In genomic region chr5:149483321-149484052, GRCm38 (mm10) we compare ENCODE assay signal across 10 mouse cellular contexts. TPM values are rescaled to one million over a fixed set of nuclear protein-coding genes. Genes with fewer than 3 reads are reported as not detected.
DNase-seq lines count a peak whose midpoint lies in the region; ATAC-seq and TF ChIP-seq lines count a peak whose summit lies in the region.
"Had no signal": no experiment of that assay in that cellular context is flagged by ENCODE, and none has a peak within 500 bp of the region (broad histone marks: within the 10 kb centered on the region; RNA-seq: fewer than 3 reads in every experiment).

No protein-coding gene starts in this region.

- H3K9ac ChIP-seq in liver, embryonic 14.5 days (replicated peaks): no peak overlapping the region
- H3K9ac ChIP-seq: liver, embryonic 15.5 days; neural tube, embryonic 13.5 days had no signal

- no peaks in the 10 kb centered on the region for H3K27me3 ChIP-seq in liver, embryonic 14.5 days (ENCODE audit: control insufficient read depth, insufficient read depth, low read length)
- H3K27me3 ChIP-seq in midbrain, embryonic 10.5 days (ENCODE audit: low read depth, poor library complexity, severe bottlenecking): peaks cover 17% of the 10 kb centered on the region; the same call in 1 of the 2 replicates
- H3K27me3 ChIP-seq: liver, embryonic 15.5 days; neural tube, embryonic 13.5 days had no signal

- peak; percentile 21 for DNase-seq in layer of hippocampus, adult 11-12 months (ENCODE audit: low spot score)
- DNase-seq in layer of hippocampus, adult 18-20 months (ENCODE audit: low spot score in 2 of 2): no peak
- peak; percentile 7 for DNase-seq in CD4-positive helper T cell, adult 2 months (ENCODE audit: low read depth, low spot score)
- peak; percentile 50 for DNase-seq in MEL-GATA-1-ER (ENCODE audit: extremely low read depth, low read depth)
- no peak for DNase-seq in liver, embryonic 14.5 days (ENCODE audit: low read depth in 3 of 3, low spot score in 3 of 3)
- no peak for DNase-seq in midbrain, embryonic 10.5 days (ENCODE audit: low spot score)
- no peak for DNase-seq in yolk sac, embryonic 10.5 days (ENCODE audit: low spot score)
- DNase-seq: cerebellum, postnatal 10 days had no signal

- no peak overlapping the region for H3K27ac ChIP-seq in liver, embryonic 14.5 days
- H3K27ac ChIP-seq in midbrain, embryonic 10.5 days (replicated peaks): no peak overlapping the region
- H3K27ac ChIP-seq: liver, embryonic 15.5 days; neural tube, embryonic 13.5 days had no signal

- no peak overlapping the region for H3K4me3 ChIP-seq in liver, embryonic 14.5 days (ENCODE audit: insufficient read depth in 1 of 2, low read depth in 2 of 2, low read length in 2 of 2)
- no peak overlapping the region for H3K4me3 ChIP-seq in midbrain, embryonic 10.5 days
- H3K4me3 ChIP-seq: liver, embryonic 15.5 days; neural tube, embryonic 13.5 days had no signal

- TF ChIP-seq CTCF in liver, embryonic 14.5 days (IDR thresholded peaks at IDR 0.05; ENCODE audit: low read depth): peak; percentile 66

- no peak for ATAC-seq in liver, embryonic 14.5 days (ENCODE audit: insufficient read depth)

- H3K9me3 ChIP-seq in liver, embryonic 14.5 days (ENCODE audit: control insufficient read depth, low read length): no peaks in the 10 kb centered on the region
- no peaks in the 10 kb centered on the region for H3K9me3 ChIP-seq in midbrain, embryonic 10.5 days (replicated peaks)
- H3K9me3 ChIP-seq: liver, embryonic 15.5 days; neural tube, embryonic 13.5 days had no signal

- TF ChIP-seq EP300 in liver, embryonic 14.5 days (IDR thresholded peaks at IDR 0.05; ENCODE audit: low read depth): no peak

- no peak overlapping the region for H3K4me2 ChIP-seq in liver, embryonic 14.5 days (ENCODE audit: low read depth)
- H3K4me2 ChIP-seq: liver, embryonic 15.5 days; neural tube, embryonic 13.5 days had no signal

- 42% methylated on average over 12 of the region's 12 CpGs for WGBS in liver, embryonic 14.5 days (ENCODE audit: insufficient replicate concordance)
- 67% methylated on average over 12 of the region's 12 CpGs for WGBS in midbrain, embryonic 10.5 days

- H3K4me1 ChIP-seq in liver, embryonic 14.5 days (replicated peaks; ENCODE audit: control insufficient read depth in 2 of 2, insufficient read depth in 2 of 2, low read length in 1 of 2): no peaks in the 10 kb centered on the region
- peaks cover 16% of the 10 kb centered on the region for H3K4me1 ChIP-seq in midbrain, embryonic 10.5 days
- H3K4me1 ChIP-seq: liver, embryonic 15.5 days had no signal

- H3K36me3 ChIP-seq in liver, embryonic 14.5 days (replicated peaks; ENCODE audit: control insufficient read depth, insufficient read depth, low read depth): no peaks in the 10 kb centered on the region
- no peaks in the 10 kb centered on the region for H3K36me3 ChIP-seq in midbrain, embryonic 10.5 days
- H3K36me3 ChIP-seq: liver, embryonic 15.5 days; neural tube, embryonic 13.5 days had no signal

RNA-seq across cellular contexts. Expression of gene Tex26, which starts 44.0 kb away (rescaled TPM):
- not detected for total RNA-seq in layer of hippocampus, adult 18-20 months (2021)
- 0.30 and 0.48 TPM in 2 replicates for polyA plus RNA-seq in liver, embryonic 14.5 days (2012; rRNA removed)
- 0.23 TPM in 1 of 2 replicates, not detected in the other for polyA plus RNA-seq in liver, embryonic 14.5 days (2014; fragmentation: Nextera tagmentation; extraction: Ambion mirVana)
- 1.0 and 1.3 TPM in 2 replicates for polyA plus RNA-seq in midbrain, embryonic 10.5 days (2016; fragmentation: Nextera tagmentation; extraction: Ambion mirVana)
- polyA plus RNA-seq: liver, embryonic 15.5 days had no signal

RNA-seq across cellular contexts. Expression of gene Wdr95, which starts 45.0 kb away (rescaled TPM):
- total RNA-seq in layer of hippocampus, adult 18-20 months (2021): under 1 TPM; 0.12 to 0.13 TPM
- polyA plus RNA-seq in liver, embryonic 14.5 days (2012; rRNA removed): not detected in 2 replicates
- 0.13 TPM in 1 of 2 replicates, not detected in the other for polyA plus RNA-seq in liver, embryonic 14.5 days (2014; fragmentation: Nextera tagmentation; extraction: Ambion mirVana)
- not detected in 2 replicates for polyA plus RNA-seq in midbrain, embryonic 10.5 days (2016; fragmentation: Nextera tagmentation; extraction: Ambion mirVana)
- polyA plus RNA-seq: liver, embryonic 15.5 days had no signal

Comparison
In these comparisons a context has a peak if more than half of its experiments do, and no peak if none do; other contexts are left out.
1. DNase-seq: peak in layer of hippocampus, adult 11-12 months (single experiment), CD4-positive helper T cell, adult 2 months (single experiment) and MEL-GATA-1-ER (single experiment); none in layer of hippocampus, adult 18-20 months (0 of 2), liver, embryonic 14.5 days (0 of 3), midbrain, embryonic 10.5 days (single experiment) and yolk sac, embryonic 10.5 days (single experiment).